Mouse (Mus musculus): ENCODE measurements around the gene Ehf. TPM values are rescaled to one million over a fixed set of nuclear protein-coding genes. Genes with fewer than 3 reads are reported as not detected.

The Ehf gene
- polyA plus RNA-seq, 1 experiment from 2014 or later: 5.0 TPM

DNA sequence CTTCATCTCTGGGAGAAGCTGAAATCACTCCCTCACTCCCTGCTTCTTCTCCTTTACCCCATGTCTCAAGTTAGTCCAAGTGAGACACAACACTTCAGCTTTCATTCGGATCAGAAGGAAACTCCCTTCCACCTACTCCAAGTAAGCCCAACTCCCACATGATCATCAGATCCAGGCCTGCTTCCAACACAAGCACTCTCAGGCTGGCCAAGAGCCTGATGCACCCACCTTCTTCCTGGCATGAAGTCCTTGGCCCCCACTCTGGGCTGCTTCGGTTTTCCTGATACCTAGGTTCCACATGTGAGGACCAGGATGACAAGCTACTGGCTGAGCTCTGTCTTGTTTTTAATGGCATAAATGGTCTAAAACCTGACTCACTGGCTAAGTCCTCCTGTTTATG is 28.3 kb downstream of the Ehf start:
- 70% methylated on average over 2 of the region's 2 CpGs for WGBS
- Histone ChIP-seq H3K4me3 (no peak overlapping the region), H3K9me3 (no peaks in the 10 kb centered on the region), H3K4me1 (no peaks in the 10 kb centered on the region), H3K27me3 (no peaks in the 10 kb centered on the region), H3K9ac (no peak overlapping the region), H3K4me2 (no peak overlapping the region), H3K36me3 (no peaks in the 10 kb centered on the region), H3K27ac (no peak overlapping the region)
- no peak for ATAC-seq (ENCODE audit: borderline replicate concordance, extremely low read depth, low FRiP score, low TSS enrichment)

- Histone ChIP-seq H3K36me3 (no peaks in the 10 kb centered on the region), H3K9ac (no peak overlapping the region), H3K4me1 (no peaks in the 10 kb centered on the region), H3K9me3 (no peaks in the 10 kb centered on the region), H3K27me3 (no peaks in the 10 kb centered on the region), H3K27ac (no peak overlapping the region), H3K4me3 (no peak overlapping the region), H3K4me2 (no peak overlapping the region)
- WGBS: 67% methylated on average over 1 of the region's 1 CpGs
- ATAC-seq (ENCODE audit: borderline replicate concordance, extremely low read depth, low FRiP score, low TSS enrichment): no peak
These were observed 28.8 kb downstream of the Ehf start for GRCm38 (mm10) chr2:103274270-103274669.

DNA sequence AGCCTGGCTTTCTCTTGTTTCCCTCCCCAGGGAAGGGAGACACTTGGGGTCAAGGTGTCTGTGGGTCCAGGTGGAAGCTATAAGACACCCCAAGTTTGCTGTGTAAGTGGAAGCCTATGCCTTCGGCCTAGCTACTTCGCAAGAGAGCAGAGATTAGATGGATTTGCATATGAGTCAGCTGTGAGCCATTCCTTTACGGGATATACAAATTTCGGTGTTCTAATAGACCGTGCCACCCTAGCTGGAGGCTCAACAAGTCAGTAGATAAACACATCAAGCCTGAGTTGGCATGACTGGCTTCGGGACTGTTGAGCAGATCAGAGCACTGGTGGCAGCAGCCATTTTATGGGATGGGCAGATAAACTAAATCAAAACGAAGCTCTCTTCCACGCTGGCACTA is 31.6 kb downstream of the Ehf start:
- Histone ChIP-seq H3K9ac (no peak overlapping the region), H3K27ac (no peak overlapping the region), H3K27me3 (no peaks in the 10 kb centered on the region), H3K36me3 (no peaks in the 10 kb centered on the region), H3K4me2 (no peak overlapping the region), H3K4me3 (no peak overlapping the region), H3K4me1 (no peaks in the 10 kb centered on the region), H3K9me3 (no peaks in the 10 kb centered on the region)
- ATAC-seq (ENCODE audit: borderline replicate concordance, extremely low read depth, low FRiP score, low TSS enrichment): no peak
- 83% methylated on average over 8 of the region's 8 CpGs for WGBS

DNA sequence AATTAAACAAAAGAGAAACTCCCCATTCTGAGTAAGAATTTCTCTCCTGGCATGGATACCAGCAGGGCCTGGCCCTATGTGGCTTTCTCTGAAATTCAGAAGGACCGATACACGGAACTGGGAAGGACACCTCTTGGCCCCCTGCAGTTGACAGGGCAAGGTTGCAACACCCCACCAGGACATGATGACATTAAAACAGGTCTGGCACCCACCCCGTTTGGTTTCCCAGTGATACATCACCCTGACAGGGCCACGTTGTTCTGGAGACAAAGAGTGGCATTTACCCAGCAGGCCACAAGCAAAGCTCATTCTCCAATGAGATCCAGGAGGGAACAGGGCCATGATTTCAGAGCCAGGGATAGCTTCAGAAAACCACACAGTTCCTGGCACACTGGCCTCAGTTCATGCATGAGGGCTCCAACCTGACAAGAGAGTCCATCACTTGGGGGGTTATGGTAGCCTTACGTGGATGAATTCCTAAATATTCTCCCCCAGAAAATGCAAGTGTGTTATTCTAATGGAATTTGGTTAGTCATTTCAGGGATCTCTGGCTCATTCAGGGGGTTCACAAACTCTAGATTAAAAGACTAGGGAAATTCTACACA is 32.4 kb downstream of the Ehf start:
- ATAC-seq (ENCODE audit: borderline replicate concordance, extremely low read depth, low FRiP score, low TSS enrichment): no peak
- 65% methylated on average over 5 of the region's 5 CpGs for WGBS
- Histone ChIP-seq H3K27me3 (no peaks in the 10 kb centered on the region), H3K9me3 (no peaks in the 10 kb centered on the region), H3K4me1 (no peaks in the 10 kb centered on the region), H3K4me2 (no peak overlapping the region), H3K4me3 (no peak overlapping the region), H3K36me3 (no peaks in the 10 kb centered on the region), H3K9ac (no peak overlapping the region), H3K27ac (no peak overlapping the region)

GRCm38 (mm10) chr2:103239086-103239485 is 64.0 kb downstream of the Ehf start:
- ATAC-seq (ENCODE audit: borderline replicate concordance, extremely low read depth, low FRiP score, low TSS enrichment): no peak
- 93% methylated on average over 4 of the region's 4 CpGs for WGBS
- Histone ChIP-seq H3K9ac (no peak overlapping the region), H3K4me1 (no peaks in the 10 kb centered on the region), H3K4me3 (no peak overlapping the region), H3K9me3 (no peaks in the 10 kb centered on the region), H3K36me3 (no peaks in the 10 kb centered on the region), H3K27ac (no peak overlapping the region), H3K4me2 (no peak overlapping the region), H3K27me3 (no peaks in the 10 kb centered on the region)

GRCm38 (mm10) chr2:103226781-103227180 is 76.3 kb downstream of the Ehf start:
- no peaks in the 10 kb centered on the region for H3K27me3 ChIP-seq
- no peaks in the 10 kb centered on the region for H3K9me3 ChIP-seq
- H3K36me3 ChIP-seq: no peaks in the 10 kb centered on the region
- no peaks in the 10 kb centered on the region for H3K4me1 ChIP-seq
- H3K4me2 ChIP-seq: no peak overlapping the region
- no peak overlapping the region for H3K27ac ChIP-seq
- ATAC-seq (ENCODE audit: borderline replicate concordance, extremely low read depth, low FRiP score, low TSS enrichment): no peak
- no peak overlapping the region for H3K4me3 ChIP-seq
- no peak overlapping the region for H3K9ac ChIP-seq
- 94% methylated on average over 2 of the region's 2 CpGs for WGBS

GRCm38 (mm10) chr2:103220871-103221270 is 82.2 kb downstream of the Ehf start:
- no peaks in the 10 kb centered on the region for H3K36me3 ChIP-seq
- H3K9ac ChIP-seq: no peak overlapping the region
- H3K4me1 ChIP-seq: no peaks in the 10 kb centered on the region
- no peak for ATAC-seq (ENCODE audit: borderline replicate concordance, extremely low read depth, low FRiP score, low TSS enrichment)
- no peaks in the 10 kb centered on the region for H3K9me3 ChIP-seq
- no peak overlapping the region for H3K27ac ChIP-seq
- H3K4me3 ChIP-seq: no peak overlapping the region
- no peak overlapping the region for H3K4me2 ChIP-seq
- 83% methylated on average over 2 of the region's 2 CpGs for WGBS
- H3K27me3 ChIP-seq: no peaks in the 10 kb centered on the region

DNA sequence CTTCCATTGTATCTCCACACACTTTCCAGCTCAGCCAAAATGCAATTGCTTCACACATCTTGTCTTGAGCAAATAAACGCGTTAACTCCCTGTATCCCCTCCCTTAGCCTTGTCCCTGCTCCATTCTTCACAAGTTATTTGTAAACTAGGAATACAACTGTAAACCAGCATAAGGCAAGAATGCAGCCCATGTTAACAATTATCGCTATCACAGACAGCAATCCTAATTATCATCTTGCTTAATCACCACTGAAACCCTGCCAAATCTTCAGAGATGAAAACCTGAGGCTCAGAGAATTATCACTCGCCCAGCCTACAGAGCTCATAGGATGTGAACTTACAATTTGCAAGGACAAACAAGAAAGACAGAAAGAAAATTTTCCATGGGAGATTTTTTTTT is 84.8 kb downstream of the Ehf start:
- Histone ChIP-seq H3K4me3 (no peak overlapping the region), H3K4me1 (no peaks in the 10 kb centered on the region), H3K27ac (no peak overlapping the region), H3K4me2 (no peak overlapping the region), H3K27me3 (no peaks in the 10 kb centered on the region), H3K36me3 (no peaks in the 10 kb centered on the region), H3K9me3 (no peaks in the 10 kb centered on the region), H3K9ac (no peak overlapping the region)
- no peak for ATAC-seq (ENCODE audit: borderline replicate concordance, extremely low read depth, low FRiP score, low TSS enrichment)
- 83% methylated on average over 4 of the region's 4 CpGs for WGBS

DNA sequence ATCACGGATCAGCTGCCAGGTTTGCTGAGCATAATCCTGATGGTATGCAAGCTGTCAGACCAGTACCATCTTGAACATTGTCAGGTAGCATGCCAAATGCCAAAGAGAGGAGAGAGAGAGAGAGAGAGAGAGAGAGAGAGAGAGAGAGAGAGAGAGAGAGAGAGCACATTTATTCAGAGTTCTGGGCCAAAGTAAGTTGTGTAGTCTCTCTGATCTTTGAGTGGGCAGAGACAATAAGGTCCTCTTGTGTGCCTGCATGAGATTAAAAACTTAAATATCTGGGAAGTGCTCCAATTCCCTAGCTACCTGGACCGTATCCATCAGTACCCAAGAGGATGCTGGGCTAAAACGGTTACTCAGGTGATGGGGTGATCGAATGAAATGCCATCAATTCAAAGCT is 87.3 kb downstream of the Ehf start:
- Histone ChIP-seq H3K4me1 (no peaks in the 10 kb centered on the region), H3K27ac (no peak overlapping the region), H3K36me3 (no peaks in the 10 kb centered on the region), H3K9ac (no peak overlapping the region), H3K27me3 (no peaks in the 10 kb centered on the region), H3K4me3 (no peak overlapping the region), H3K4me2 (no peak overlapping the region), H3K9me3 (no peaks in the 10 kb centered on the region)
- 86% methylated on average over 4 of the region's 4 CpGs for WGBS
- ATAC-seq (ENCODE audit: borderline replicate concordance, extremely low read depth, low FRiP score, low TSS enrichment): no peak

DNA sequence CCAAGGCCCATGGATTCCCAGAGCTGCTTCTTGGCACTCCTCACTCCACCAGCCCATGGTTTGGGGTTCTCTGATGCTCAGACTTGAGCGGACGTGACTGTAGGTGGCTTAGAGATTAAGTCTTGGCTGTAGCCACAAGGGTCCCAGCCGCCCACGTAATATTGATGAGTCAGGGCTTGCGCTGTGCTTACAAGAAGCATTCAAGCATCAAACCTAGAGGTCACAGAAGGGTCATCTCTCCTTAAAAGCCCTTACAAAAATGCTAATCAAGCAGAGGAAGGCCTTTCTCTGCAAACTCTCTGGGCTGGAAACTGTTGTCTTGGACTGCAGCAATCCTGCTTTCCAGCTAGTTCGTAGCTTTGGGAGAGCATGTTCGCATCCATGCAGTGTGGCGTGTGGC is 88.2 kb downstream of the Ehf start:
- no peak for ATAC-seq (ENCODE audit: borderline replicate concordance, extremely low read depth, low FRiP score, low TSS enrichment)
- 80% methylated on average over 8 of the region's 8 CpGs for WGBS

GRCm38 (mm10) chr2:103213547-103213946 is 89.5 kb downstream of the Ehf start:
- H3K9ac ChIP-seq: no peak overlapping the region
- no peaks in the 10 kb centered on the region for H3K4me1 ChIP-seq
- no peaks in the 10 kb centered on the region for H3K27me3 ChIP-seq
- no peak for ATAC-seq (ENCODE audit: borderline replicate concordance, extremely low read depth, low FRiP score, low TSS enrichment)
- H3K36me3 ChIP-seq: no peaks in the 10 kb centered on the region
- WGBS: 75% methylated on average over 1 of the region's 1 CpGs
- no peak overlapping the region for H3K4me3 ChIP-seq
- H3K4me2 ChIP-seq: no peak overlapping the region
- no peak overlapping the region for H3K27ac ChIP-seq
- H3K9me3 ChIP-seq: no peaks in the 10 kb centered on the region

More for the DNA sequence above, 88.2 kb downstream of the Ehf start:
- no peak overlapping the region for H3K27ac ChIP-seq
- no peak overlapping the region for H3K9ac ChIP-seq
- H3K36me3 ChIP-seq: no peaks in the 10 kb centered on the region
- H3K4me3 ChIP-seq: no peak overlapping the region
- H3K27me3 ChIP-seq: no peaks in the 10 kb centered on the region
- no peak overlapping the region for H3K4me2 ChIP-seq
- H3K9me3 ChIP-seq: no peaks in the 10 kb centered on the region
- no peaks in the 10 kb centered on the region for H3K4me1 ChIP-seq
